Mouse (Mus musculus) brain, embryonic 14.5 days (tissue): ENCODE measurements at regions not wholly inside any gene's neighbourhood (a gene's known extent, or its start where the extent isn't known, plus 50 kb on each side); places are given as distances from the start of the nearest gene placed in this dataset.

Experiments used
- DNase-seq: peaks from one replicate; pipeline ENCODE4 v3.0.0-alpha.2; 2011; ENCODE audit warnings: low read depth
- CTCF ChIP-seq: fragments of 200-500 bp; IDR thresholded peaks from 2 replicates; pipeline ENCODE4 v1.5.1; 2012; ENCODE audit warnings: inconsistent platforms, mild to moderate bottlenecking, moderate library complexity, borderline replicate concordance; ENCODE audit not compliant: insufficient read depth, insufficient read length; ENCODE audit errors: extremely low read depth
- POLR2A ChIP-seq: fragments of 200-500 bp; IDR thresholded peaks from 2 replicates; pipeline ENCODE4 v1.6.1; 2012; ENCODE audit warnings: mild to moderate bottlenecking, inconsistent platforms, borderline replicate concordance; ENCODE audit not compliant: poor library complexity, insufficient read depth, insufficient read length, severe bottlenecking; ENCODE audit errors: extremely low read depth

GRCm38 (mm10) chr14:9338220-9338619 lies 672.2 kb upstream of the 4930452B06Rik start:
- TF ChIP-seq POLR2A, result no peak
- no peak for TF ChIP-seq CTCF
- DNase-seq, result no peak

- TF ChIP-seq POLR2A (no peak), CTCF (no peak)
- peak; percentile 77 for DNase-seq
These were observed 671.1 kb upstream of the 4930452B06Rik start for GRCm38 (mm10) chr14:9337107-9337506.

- TF ChIP-seq POLR2A (no peak), CTCF (no peak)
- peak; percentile 53 for DNase-seq
These were observed 665.6 kb upstream of the 4930452B06Rik start for GRCm38 (mm10) chr14:9331593-9331992.

- DNase-seq, result no peak
- TF ChIP-seq POLR2A, result no peak
- peak; percentile 32; the same call in 1 of the 2 replicates for TF ChIP-seq CTCF
These were observed 664.7 kb upstream of the 4930452B06Rik start for GRCm38 (mm10) chr14:9330767-9331166.

GRCm38 (mm10) chr14:9329839-9330485 lies 663.9 kb upstream of the 4930452B06Rik start:
- peak; percentile 86 for DNase-seq
- TF ChIP-seq CTCF, result no peak
- TF ChIP-seq POLR2A, result no peak

DNA sequence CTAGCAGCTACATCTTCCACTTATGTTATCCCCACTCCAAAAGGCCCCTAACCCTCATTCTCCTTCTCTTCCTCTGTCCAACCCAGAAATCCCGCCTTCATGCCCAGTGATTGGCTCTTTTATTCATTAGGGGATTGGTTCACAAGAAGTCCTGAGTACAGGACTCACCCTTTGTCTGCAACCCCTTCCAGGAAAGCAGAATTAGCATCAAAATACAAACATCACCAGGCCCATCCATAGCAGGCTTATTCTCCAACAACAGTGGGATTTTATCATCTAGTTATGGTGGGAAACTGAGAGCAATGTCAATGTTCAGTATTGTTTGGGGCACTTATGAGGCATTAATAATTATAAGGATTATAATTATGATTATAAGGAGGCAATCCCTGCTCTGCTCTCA lies 661.3 kb upstream of the 4930452B06Rik start:
- no peak for DNase-seq
- TF ChIP-seq POLR2A (no peak), CTCF (no peak)

- TF ChIP-seq CTCF, result no peak
- TF ChIP-seq POLR2A, result no peak
These were observed 653.8 kb upstream of the 4930452B06Rik start for GRCm38 (mm10) chr14:9319842-9320241.

DNA sequence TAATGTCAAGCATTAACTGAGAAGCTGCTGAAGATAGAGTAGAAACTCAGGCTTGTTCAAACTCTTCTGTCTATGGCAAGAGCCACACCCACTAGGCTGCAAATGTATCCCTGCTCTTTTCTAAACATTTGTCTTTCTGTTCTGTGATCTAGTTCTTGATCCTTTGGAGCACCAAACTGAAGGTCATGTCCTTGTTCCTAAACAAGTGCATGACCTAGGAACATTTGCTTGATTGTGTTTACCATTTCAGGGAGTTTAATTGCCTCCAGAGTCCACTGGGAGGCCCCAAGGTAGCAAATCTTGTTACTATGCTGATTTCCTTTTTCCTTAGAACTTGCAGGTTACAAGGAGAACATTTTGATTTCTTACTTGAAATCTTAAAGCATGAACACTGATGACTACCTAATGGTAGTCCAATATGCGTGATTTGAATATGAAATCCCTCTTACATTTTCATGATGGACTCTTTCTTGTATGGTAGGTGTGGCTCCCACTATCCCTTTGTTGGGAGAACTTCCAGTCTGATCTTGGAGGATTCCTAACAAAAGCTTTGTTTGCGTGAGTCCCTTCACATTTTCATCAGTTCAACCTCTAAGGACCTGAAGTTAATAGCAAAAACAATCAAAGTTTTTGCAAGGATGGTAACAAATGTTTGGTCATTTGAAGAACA lies 652.9 kb upstream of the 4930452B06Rik start:
- no peak for TF ChIP-seq CTCF
- TF ChIP-seq POLR2A, result no peak

More at GRCm38 (mm10) chr14:9319842-9320241, 653.8 kb upstream of the 4930452B06Rik start:
- DNase-seq, result no peak

DNA sequence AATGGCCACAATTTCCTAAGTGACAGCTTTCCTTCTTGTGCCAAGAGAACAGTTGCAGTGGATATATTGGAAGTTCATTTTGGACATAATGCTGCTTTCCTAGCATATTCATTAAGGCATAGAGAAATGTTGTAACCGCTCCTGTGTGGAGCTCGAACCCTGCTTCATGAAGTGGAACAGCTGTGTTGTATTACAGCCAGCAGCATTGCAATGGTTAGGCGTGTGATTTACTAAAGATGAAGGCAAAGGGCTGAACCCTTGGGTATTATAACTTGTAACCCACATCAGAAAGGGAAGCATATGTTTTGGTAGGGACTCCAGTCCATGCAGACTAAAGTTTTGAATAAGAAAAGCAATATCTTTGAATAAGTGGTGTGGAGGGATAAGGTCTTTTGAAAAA lies 649.2 kb upstream of the 4930452B06Rik start:
- TF ChIP-seq CTCF (no peak), POLR2A (no peak)
- DNase-seq, result no peak

More for the DNA sequence above, 652.9 kb upstream of the 4930452B06Rik start:
- DNase-seq, result no peak

- DNase-seq, result no peak
- TF ChIP-seq CTCF (no peak), POLR2A (no peak)
These were observed 630.1 kb upstream of the 4930452B06Rik start for GRCm38 (mm10) chr14:9296145-9296544.

DNA sequence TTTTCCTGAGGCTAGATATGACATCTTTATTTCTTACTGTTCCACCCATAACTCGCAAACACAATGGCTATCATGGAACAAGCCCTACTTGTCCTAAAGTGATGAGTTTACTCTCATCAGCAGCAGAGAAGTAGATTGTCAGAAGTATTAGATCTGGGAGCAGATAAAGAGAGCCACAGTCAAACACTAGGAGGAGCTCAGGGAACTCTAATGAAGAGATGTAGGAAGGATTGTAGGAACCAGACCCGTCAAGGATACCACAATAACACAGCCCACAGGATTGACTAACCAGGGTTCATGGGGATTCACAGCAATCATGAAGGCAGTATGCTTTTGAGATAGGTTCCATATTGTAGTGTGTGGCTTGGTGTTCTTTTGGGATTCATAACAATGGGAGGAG lies 628.5 kb upstream of the 4930452B06Rik start:
- no peak for DNase-seq
- TF ChIP-seq CTCF, result no peak
- TF ChIP-seq POLR2A, result no peak

DNA sequence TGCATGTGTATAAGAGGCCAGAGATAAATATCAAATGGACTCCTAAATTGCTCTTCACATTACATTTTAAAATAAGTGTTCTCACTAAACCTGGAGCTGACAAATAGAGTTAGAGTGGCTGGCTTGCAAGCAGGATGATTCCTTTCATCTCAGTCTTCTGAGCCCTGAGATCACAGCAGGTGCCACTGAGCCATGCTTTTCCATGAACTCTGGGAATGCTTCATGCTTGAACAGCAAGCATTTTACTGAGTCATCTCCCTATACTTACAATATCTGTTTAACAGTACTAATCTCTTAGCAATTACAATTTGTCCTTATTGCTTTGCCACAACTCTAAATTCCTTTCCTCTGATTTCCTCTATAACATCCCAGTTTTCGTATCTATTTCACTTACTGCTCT lies 622.1 kb upstream of the 4930452B06Rik start:
- TF ChIP-seq CTCF, result no peak
- no peak for TF ChIP-seq POLR2A
- DNase-seq, result no peak
